Mouse (Mus musculus): Measurements from ENCODE around the gene Rpl28. TPM values are rescaled to one million over a fixed set of nuclear protein-coding genes. Genes with fewer than 3 reads are reported as not detected.
A peak's percentile ranks its signal among the peaks of the same experiment; 100 is the strongest.
"Not testable (repeated sequence)": the region's sequence is repeated elsewhere in the genome, so short reads cannot be mapped to it uniquely, and the experiment has no call there.

The Rpl28 gene
- total RNA-seq, 1 experiment from 2014 or later = 741 TPM

- ATAC-seq (replicated peaks in 1 of 2; ENCODE audit: insufficient read depth in 1 of 2, low FRiP score in 2 of 2, low TSS enrichment in 1 of 2, low read depth in 1 of 2, poor library complexity in 2 of 2, severe bottlenecking in 2 of 2) = no peak
These were observed 20.6 kb downstream of the Rpl28 start for GRCm38 (mm10) chr7:4813105-4813791.

GRCm38 (mm10) chr7:4816559-4816958 is 23.9 kb downstream of the Rpl28 start:
- no peak for ATAC-seq (replicated peaks in 1 of 2; ENCODE audit: insufficient read depth in 1 of 2, low FRiP score in 2 of 2, low TSS enrichment in 1 of 2, low read depth in 1 of 2, poor library complexity in 2 of 2, severe bottlenecking in 2 of 2)

- not testable (repeated sequence) for ATAC-seq (replicated peaks in 1 of 2; ENCODE audit: insufficient read depth in 1 of 2, low FRiP score in 2 of 2, low TSS enrichment in 1 of 2, low read depth in 1 of 2, poor library complexity in 2 of 2, severe bottlenecking in 2 of 2)
These were observed 28.3 kb downstream of the Rpl28 start for GRCm38 (mm10) chr7:4820925-4821324.

DNA sequence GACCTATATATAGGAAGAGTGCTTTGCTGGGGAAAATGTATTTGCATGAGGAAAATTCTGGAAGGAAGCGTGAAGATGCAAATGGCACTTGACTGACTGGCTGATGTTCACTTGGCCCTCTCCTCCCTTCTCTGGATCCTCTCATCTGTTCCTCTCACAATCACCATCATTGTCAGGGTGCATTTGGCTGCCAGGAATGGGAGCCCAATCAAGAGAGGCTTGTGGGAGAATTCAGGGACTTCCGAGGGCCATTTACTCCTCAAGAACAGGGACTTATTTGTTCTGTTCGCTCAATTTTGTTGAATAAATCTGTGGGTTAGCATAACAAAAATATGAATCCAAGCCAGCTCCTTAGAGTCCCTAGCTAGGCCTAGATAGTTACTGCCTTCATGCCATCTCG is 29.0 kb downstream of the Rpl28 start:
- no peak for ATAC-seq (replicated peaks in 1 of 2; ENCODE audit: insufficient read depth in 1 of 2, low FRiP score in 2 of 2, low TSS enrichment in 1 of 2, low read depth in 1 of 2, poor library complexity in 2 of 2, severe bottlenecking in 2 of 2)

GRCm38 (mm10) chr7:4822162-4822907 is 29.7 kb downstream of the Rpl28 start:
- ATAC-seq (replicated peaks in 1 of 2; ENCODE audit: insufficient read depth in 1 of 2, low FRiP score in 2 of 2, low TSS enrichment in 1 of 2, low read depth in 1 of 2, poor library complexity in 2 of 2, severe bottlenecking in 2 of 2) = no peak

DNA sequence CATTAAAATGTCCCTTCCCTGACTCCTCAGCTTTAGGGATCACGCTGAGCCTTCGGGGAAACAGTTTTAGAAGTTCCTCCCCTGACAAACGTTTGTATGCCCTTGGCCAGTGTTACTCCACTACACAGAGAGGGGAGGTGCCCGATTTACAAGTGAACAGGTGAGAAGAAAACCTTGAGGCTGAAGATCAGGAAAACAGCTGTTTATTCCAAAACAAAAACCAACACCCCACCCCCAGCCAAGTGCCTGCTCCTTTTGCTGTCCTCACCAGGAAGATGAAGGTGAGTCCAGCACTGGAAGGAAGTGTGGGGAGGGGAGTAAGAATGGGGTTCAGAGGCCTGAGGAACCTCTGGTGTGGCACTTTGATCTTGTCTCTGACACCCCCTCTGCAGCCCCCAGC is 32.7 kb downstream of the Rpl28 start:
- ATAC-seq (replicated peaks in 1 of 2; ENCODE audit: insufficient read depth in 1 of 2, low FRiP score in 2 of 2, low TSS enrichment in 1 of 2, low read depth in 1 of 2, poor library complexity in 2 of 2, severe bottlenecking in 2 of 2) = no peak

- no peak for ATAC-seq (replicated peaks in 1 of 2; ENCODE audit: insufficient read depth in 1 of 2, low FRiP score in 2 of 2, low TSS enrichment in 1 of 2, low read depth in 1 of 2, poor library complexity in 2 of 2, severe bottlenecking in 2 of 2)
These were observed 37.8 kb downstream of the Rpl28 start for GRCm38 (mm10) chr7:4830476-4830875.

DNA sequence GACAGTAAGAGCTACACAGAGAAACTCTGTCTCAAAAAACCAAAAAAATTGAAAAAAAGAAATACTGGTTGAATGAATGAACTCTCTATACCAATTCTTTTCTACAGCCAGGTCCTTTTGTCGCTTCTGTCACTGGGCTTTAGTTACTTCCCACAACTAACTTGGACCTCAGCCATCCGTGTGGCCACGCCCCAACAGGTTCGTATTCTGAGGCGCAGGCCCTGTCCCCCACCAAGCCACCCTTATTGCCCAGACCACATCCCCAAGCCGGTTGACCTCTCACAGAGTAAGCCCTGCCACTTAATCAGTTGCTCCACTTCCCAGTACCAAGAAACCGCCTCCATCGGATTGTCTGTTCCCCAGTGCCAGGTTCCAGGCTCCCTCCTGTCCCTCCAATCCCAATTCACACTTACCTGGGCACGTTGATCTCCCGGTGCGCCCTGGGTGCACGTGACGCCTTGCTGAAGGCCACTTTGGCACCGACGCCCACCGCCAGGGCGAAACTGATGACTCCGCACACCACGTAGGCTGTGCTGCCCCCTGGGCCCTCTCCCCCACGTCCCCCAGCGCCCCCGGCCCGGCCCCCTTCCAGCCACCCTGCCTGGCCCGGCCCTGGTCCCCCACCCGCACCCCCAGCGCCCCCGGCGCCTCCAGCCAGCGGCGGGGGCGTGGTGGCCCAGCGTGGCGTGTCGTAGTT is 43.1 kb downstream of the Rpl28 start:
- ATAC-seq (replicated peaks in 1 of 2; ENCODE audit: insufficient read depth in 1 of 2, low FRiP score in 2 of 2, low TSS enrichment in 1 of 2, low read depth in 1 of 2, poor library complexity in 2 of 2, severe bottlenecking in 2 of 2) = 0 out of 4 replicates have a peak, but pooled peaks of 1 of the 2 experiments have one; percentile 21

GRCm38 (mm10) chr7:4836351-4836792 is 43.7 kb downstream of the Rpl28 start:
- ATAC-seq (replicated peaks in 1 of 2; ENCODE audit: insufficient read depth in 1 of 2, low FRiP score in 2 of 2, low TSS enrichment in 1 of 2, low read depth in 1 of 2, poor library complexity in 2 of 2, severe bottlenecking in 2 of 2) = peak; percentile 95 to 98

- no peak for ATAC-seq (replicated peaks in 1 of 2; ENCODE audit: insufficient read depth in 1 of 2, low FRiP score in 2 of 2, low TSS enrichment in 1 of 2, low read depth in 1 of 2, poor library complexity in 2 of 2, severe bottlenecking in 2 of 2)
These were observed 45.0 kb downstream of the Rpl28 start for GRCm38 (mm10) chr7:4837639-4838038.

DNA sequence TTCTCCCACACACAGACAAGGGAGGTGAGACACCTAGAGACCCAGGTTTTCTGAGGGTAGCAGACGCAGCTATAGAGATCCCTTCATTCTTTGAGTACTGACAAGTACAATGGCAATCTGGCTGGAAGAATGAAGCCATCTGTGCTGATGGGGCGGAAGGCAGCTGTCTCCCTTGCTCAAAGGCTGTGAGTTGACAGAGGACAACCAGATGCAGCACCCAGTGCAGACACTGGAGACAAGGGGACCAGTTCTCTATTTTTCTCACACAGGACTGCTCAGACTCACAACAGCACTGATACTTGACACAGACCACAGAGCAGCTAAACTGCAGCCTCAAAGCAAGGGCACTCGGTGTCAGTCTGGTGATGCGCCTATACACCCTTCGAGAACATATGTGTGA is 49.4 kb downstream of the Rpl28 start:
- ATAC-seq (replicated peaks in 1 of 2; ENCODE audit: insufficient read depth in 1 of 2, low FRiP score in 2 of 2, low TSS enrichment in 1 of 2, low read depth in 1 of 2, poor library complexity in 2 of 2, severe bottlenecking in 2 of 2) = no peak

- peak in 1 of 2 experiments; percentile 49; a peak in 2 of 4 replicates for ATAC-seq (replicated peaks in 1 of 2; ENCODE audit: insufficient read depth in 1 of 2, low FRiP score in 2 of 2, low TSS enrichment in 1 of 2, low read depth in 1 of 2, poor library complexity in 2 of 2, severe bottlenecking in 2 of 2)
These were observed 50.0 kb downstream of the Rpl28 start for GRCm38 (mm10) chr7:4842634-4843131.

- no peak for ATAC-seq (replicated peaks in 1 of 2; ENCODE audit: insufficient read depth in 1 of 2, low FRiP score in 2 of 2, low TSS enrichment in 1 of 2, low read depth in 1 of 2, poor library complexity in 2 of 2, severe bottlenecking in 2 of 2)
These were observed 51.0 kb downstream of the Rpl28 start for GRCm38 (mm10) chr7:4843604-4844244.

- ATAC-seq (replicated peaks in 1 of 2; ENCODE audit: insufficient read depth in 1 of 2, low FRiP score in 2 of 2, low TSS enrichment in 1 of 2, low read depth in 1 of 2, poor library complexity in 2 of 2, severe bottlenecking in 2 of 2) = no peak
These were observed 51.7 kb downstream of the Rpl28 start, which contains the start of gene Shisa7 for GRCm38 (mm10) chr7:4844245-4844916. Gene Shisa7, minus strand, starts transcription at chr7:4844696.
